Mouse (Mus musculus): ENCODE results near the gene Micall2.
A peak's percentile ranks its signal among the peaks of the same experiment; 100 is the strongest.
"Not testable (repeated sequence)": the region's sequence is repeated elsewhere in the genome, so short reads cannot be mapped to it uniquely, and the experiment has no call there.

Micall2 gene

DNA sequence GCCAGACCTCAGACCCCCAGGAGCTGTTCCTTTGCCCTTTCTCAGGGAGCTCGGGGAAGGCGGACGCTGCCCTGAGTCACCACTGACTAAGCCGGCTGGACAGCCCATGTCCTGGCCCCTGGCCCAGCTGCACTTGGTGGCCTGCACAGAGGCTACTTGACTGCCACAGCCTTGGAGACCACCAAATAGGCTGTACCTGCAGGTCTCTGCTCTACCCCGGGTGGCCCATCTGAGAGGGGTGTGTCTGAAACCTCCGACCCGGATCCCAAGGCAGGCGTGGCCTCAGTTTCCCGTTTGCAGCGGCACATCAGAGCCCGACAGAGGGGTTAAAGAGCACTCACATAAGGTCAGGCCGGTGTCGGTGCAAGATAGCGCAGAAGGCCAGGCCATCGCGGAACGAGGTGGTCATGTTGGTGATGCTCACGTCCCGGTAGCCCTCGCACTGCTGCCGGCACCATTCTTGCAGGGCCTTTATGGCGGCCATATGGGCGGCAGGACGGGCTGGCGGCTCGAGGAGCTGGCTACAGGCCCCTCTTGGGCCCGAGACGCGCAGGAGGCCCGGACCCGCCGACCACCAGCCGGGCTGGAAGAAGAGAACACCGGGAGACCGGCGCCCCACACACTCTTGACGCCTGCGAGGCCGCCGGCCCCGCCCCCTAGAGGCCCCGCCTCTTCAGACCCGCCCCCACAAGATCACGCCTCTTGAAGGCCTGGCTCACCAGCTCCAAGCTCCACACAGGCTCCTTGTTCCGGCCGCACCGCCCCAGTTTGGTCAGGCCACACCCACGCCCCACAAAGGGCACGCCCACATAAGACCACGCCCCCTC, at the start of gene Micall2:
Gene Micall2 (minus strand): TSS at position 660 of the 827 bp plus-strand sequence.
- peak; percentile 94 for DNase-seq

DNA sequence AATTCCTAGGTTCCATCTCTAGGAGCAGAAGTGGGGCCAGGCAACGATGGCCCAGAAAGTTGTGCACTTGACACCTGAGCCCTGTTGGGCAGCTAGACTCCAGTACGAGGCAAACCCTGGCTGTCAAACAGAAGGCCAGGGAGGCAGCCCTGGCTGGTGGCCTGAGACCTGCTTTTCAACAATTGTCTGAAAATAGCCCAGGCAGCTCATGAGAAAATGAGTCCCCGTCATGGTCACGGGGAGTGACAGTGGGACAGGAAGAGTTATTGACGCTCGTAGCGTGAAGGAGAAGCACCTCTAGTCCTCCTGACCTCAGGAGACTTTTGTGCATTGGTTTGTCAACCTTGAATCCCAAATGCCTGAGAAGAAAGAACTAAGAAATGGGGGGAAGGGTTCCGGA, 45.3 kb upstream of the Micall2 start:
- no peak for DNase-seq

GRCm38 (mm10) chr5:139776966-139777365, 40.8 kb upstream of the Micall2 start:
- DNase-seq: peak; percentile 75

GRCm38 (mm10) chr5:139775216-139775926, 39.2 kb upstream of the Micall2 start, which contains the start of gene Ints1:
TSS of gene Ints1 (minus strand) at chr5:139775674.
- DNase-seq: peak; percentile 98

- no peak for DNase-seq
These were observed 32.1 kb upstream of the Micall2 start for GRCm38 (mm10) chr5:139768216-139768615.

- peak; percentile 47 for DNase-seq
These were observed 28.2 kb upstream of the Micall2 start for GRCm38 (mm10) chr5:139764296-139764695.

DNA sequence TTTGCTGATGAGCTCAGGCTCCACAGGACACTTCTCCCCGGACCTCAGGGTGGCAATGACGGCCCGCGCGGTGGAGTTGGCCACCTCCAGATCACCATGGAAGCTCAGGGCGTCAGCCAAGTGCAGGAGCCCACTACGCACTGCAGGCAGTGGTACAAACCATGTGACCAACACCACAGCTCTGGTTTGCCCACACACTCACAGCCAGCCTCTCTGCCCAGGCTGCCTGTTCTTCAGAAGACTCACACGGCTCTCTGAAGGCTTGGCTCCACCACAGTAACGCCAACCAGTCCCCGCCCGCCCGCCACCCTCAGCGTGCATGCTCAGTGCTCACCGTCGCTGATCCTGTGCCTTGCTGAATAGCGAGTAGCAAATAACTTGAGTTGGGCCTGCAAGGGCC, 22.0 kb upstream of the Micall2 start:
- no peak for DNase-seq

- DNase-seq: no peak
These were observed 20.4 kb upstream of the Micall2 start for GRCm38 (mm10) chr5:139756586-139756985.

GRCm38 (mm10) chr5:139756135-139756534, 20.0 kb upstream of the Micall2 start:
- no peak for DNase-seq

- peak; percentile 50 for DNase-seq
These were observed 18.6 kb upstream of the Micall2 start for GRCm38 (mm10) chr5:139754753-139755152.

DNA sequence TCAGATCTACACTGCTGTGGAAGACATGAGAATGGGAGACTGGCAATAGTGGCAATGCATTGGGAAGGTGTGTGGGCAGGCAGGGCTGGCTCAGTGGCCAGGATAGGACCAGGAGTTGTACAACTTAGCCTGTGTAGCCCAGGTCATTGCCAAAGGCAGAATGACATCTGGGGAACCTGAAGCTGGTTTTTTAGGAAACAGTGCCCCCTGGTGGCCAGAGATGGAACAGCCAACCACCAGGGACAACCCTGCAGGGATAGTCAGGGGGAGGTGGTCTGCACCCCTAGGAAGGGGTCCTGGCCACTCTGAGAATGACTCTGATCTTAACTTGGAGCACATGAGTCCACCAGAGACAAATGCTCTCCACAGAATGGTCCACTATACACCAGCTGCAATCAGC, 14.4 kb upstream of the Micall2 start:
- peak; percentile 65 for DNase-seq

GRCm38 (mm10) chr5:139749413-139750125, 13.4 kb upstream of the Micall2 start:
- no peak for DNase-seq

- DNase-seq: peak; percentile 79
These were observed 9.6 kb upstream of the Micall2 start for GRCm38 (mm10) chr5:139745771-139746170.

GRCm38 (mm10) chr5:139742640-139743039, 6.5 kb upstream of the Micall2 start:
- not testable (repeated sequence) for DNase-seq

DNA sequence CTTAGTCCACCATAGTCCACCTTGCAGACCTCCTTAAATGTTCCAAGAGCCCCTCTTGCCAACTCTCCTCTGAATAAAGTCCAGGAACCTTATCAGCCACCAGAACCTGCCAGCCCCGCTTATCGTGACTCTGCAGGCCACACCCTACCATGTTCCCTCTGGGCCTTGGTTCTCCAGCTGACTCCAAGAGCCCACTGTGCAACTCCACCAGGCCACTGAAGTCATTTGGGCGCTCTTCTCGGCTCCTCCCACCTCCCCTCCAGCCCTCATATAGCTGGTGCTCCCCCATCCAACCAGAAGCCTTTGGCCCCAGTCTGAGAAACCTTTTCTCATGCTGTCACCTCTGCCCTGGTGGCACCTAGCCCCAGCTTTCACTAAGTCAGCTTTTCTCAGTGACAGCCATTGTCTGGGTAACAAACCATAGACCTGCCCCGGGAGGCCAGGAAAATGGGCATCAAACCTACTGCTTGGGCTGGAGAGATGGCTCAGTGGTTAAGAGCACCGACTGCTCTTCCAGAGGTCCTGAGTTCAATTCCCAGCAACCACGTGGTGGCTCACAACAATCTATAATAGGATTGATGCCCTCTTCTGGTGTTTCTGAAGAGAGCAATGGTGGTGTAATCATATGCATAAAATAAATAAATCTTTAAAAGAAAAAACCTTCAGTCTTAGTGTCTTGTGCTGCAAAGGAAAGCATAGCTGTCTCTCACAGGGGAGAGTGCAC, 2.6 kb upstream of the Micall2 start:
- no peak for DNase-seq

DNA sequence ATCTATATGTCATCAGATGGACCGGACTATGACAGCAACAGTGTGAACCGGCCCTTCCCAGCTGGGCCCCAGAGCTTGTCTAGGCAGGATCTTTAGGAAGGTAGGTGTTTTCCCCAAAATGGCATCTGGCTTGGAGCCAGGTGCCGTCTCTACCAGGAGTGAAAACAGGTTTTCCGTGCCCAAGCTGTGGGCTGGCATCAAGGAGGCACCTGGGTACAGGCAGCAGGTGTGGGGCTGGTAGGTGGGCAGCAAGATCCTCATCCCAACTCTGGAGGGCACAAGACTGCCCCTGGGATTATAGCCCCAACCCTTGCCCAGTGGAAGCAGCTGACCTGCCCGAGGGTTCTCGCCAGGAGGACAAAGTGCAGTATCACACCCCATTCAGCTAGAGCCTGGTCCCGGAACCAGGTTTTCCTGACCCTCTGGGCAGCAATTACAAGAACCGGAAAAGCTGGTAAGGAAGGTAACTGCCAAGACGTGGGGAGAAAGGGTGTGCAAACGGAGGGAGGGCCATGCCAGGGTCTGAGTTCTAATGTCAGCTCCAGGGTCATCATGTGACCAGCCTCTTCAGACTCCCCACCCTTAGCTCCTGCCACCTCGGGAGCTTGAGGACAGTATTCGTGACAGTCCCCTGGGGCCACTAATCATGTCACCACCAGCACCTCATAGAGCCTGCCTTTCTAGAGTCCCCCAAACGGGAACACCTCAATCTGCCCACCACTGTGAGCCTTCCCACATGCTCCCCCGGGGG, 1.9 kb upstream of the Micall2 start:
- DNase-seq: no peak

- no peak for DNase-seq
These were observed 386 bp upstream of the Micall2 start for GRCm38 (mm10) chr5:139736504-139736940.

GRCm38 (mm10) chr5:139734746-139735145, 1.4 kb downstream of the Micall2 start:
- DNase-seq: no peak

DNA sequence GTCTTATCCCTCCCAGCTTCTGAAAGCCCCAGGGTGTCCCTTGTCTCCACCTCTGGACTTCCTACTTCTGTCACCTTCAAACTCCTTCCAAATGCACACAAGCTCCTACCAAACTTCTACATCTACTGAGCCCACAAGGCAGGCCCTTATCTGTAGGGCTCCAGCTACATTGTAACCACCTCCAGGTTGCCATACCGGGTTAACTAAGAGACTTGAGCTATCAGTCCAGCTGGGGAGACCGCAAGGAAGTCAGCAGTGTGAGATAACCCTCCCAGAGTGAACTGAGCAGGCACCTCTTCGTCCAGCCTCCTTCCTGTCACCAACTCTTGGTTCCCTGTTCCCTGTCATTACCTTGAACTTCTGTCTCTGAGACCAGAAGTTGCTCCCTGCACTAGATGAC, 2.1 kb downstream of the Micall2 start:
- DNase-seq: no peak

DNA sequence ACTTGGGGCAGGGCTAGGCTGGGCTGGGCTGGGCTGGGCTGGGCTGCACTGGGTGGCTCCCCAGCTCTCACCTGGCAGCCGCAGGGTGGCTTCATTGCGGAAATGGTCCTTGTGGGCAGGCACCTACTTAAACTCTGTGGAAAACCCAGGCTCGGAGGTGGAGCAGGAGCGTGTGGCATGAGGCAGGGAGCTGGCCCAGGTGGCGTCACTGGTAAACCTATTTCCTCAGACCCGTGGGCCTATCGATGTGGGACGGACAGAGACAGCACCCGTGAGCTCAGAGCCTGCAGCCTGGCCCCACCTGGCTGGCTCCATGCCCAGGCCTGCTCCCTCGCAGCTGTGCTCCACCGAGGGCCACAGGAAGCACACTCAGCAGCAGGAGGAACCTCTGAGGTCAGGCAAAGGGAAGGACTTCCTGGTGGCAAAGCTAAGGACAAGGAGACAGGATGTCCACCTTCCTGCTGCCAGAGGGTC, 3.5 kb downstream of the Micall2 start:
- peak; percentile 58 for DNase-seq

DNA sequence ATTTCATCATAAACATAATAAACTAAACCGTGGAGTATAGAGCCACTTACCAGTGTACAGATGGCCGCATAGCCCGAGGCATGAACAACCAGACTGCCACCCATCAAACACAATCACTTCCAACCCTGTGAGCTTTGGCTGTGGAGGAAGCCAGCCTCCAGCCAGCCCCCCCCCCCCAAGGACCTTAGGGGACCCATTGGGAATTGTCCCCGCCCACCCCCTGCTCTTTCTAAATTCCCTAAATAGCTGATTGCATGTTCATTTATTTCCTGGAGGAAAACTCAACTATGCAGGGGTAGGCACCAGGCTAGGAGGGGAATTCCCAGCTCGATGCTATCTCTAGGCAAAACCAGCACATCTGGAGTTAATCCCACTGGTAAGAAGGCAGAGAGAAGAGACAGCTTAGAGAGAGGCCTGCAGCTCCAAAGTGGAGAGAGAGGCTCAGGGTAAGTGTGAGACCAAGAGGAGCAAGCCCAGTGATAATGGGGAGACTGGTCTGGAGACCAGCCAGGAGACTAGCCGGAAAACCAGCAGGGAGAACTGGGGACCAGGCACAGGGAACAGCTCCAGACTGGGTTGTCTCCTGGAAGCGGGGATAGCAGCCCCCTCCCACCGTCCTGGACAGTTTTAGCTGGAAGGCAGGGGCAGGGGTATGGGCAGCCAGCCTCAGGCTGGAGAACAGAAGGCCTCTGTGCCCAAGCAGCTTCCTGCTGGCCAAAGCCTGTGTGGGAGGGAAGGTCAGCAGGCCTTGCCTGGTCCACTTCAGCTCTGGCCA, 5.2 kb downstream of the Micall2 start:
- DNase-seq: no peak
